Mouse (Mus musculus) midbrain, embryonic 12.5 days (tissue): ENCODE data around the gene Bfsp2. TPM values are rescaled to one million over a fixed set of nuclear protein-coding genes. Genes with fewer than 3 reads are reported as not detected.

Experiments
- ATAC-seq: fragments of 200-750 bp; cut with Nextera tagmentation; 2 replicates; pipeline ENCODE4 v1.8.0; 2017; ENCODE audit warnings: low read depth, moderate TSS enrichment, moderate library complexity; ENCODE audit not compliant: low FRiP score
- H3K27ac ChIP-seq: fragments of 300-500 bp; sonication (generic); replicated peaks from 2 replicates; pipeline ENCODE4 v1.5.1; 2016; ENCODE audit warnings: mild to moderate bottlenecking
- H3K27me3 ChIP-seq: fragments of 300-500 bp; sonication (generic); 2 replicates; pipeline ENCODE4 v1.6.1; 2016; ENCODE audit warnings: mild to moderate bottlenecking
- H3K36me3 ChIP-seq: fragments of 300-500 bp; sonication (generic); 2 replicates; pipeline ENCODE4 v1.6.1; 2016
- H3K4me1 ChIP-seq: fragments of 300-500 bp; sonication (generic); 2 replicates; pipeline ENCODE4 v1.6.1; 2016
- H3K4me2 ChIP-seq: fragments of 300-500 bp; sonication (generic); replicated peaks from 2 replicates; pipeline ENCODE4 v1.6.1; 2016; ENCODE audit warnings: mild to moderate bottlenecking, moderate library complexity
- H3K4me3 ChIP-seq: fragments of 300-500 bp; sonication (generic); 2 replicates; pipeline ENCODE4 v1.5.1; 2016; ENCODE audit warnings: mild to moderate bottlenecking
- H3K9ac ChIP-seq: fragments of 300-500 bp; sonication (generic); replicated peaks from 2 replicates; pipeline ENCODE4 v1.6.1; 2016; ENCODE audit warnings: mild to moderate bottlenecking, moderate library complexity
- H3K9me3 ChIP-seq: fragments of 300-500 bp; sonication (generic); 2 replicates; pipeline ENCODE4 v1.6.1; 2016; ENCODE audit warnings: mild to moderate bottlenecking
- WGBS: fragments of 180-500 bp; shearing (Covaris S2); methylation state at CpG from one replicate; pipeline ENCODE4 v1.1.7; 2016; 5-methylcytosine and 5-hydroxymethylcytosine counted together
- polyA plus RNA-seq: library from polyadenylated mRNA; unstranded; fragments of >200 nt; fragmentation: Nextera tagmentation; extraction: Ambion mirVana; gene quantifications from 2 replicates; pipeline ENCODE4 v1.2.1, GENCODE M21; 2016

Gene Bfsp2
- polyA plus RNA-seq, 1 experiment from 2014 or later: 5.5 TPM

GRCm38 (mm10) chr9:103480603-103481220 lies 492 bp upstream of the Bfsp2 start:
- ATAC-seq: no peak
- H3K27me3 ChIP-seq: peaks cover 13% of the 10 kb centered on the region; the same call in 1 of the 2 replicates
- H3K4me2 ChIP-seq: no peak overlapping the region
- H3K9me3 ChIP-seq: no peaks in the 10 kb centered on the region
- H3K36me3 ChIP-seq: no peaks in the 10 kb centered on the region
- H3K4me3 ChIP-seq: no peak overlapping the region
- 54% methylated on average over 8 of the region's 8 CpGs for WGBS
- peak overlapping the region; percentile 50 for H3K27ac ChIP-seq
- H3K9ac ChIP-seq: no peak overlapping the region
- peaks cover 18% of the 10 kb centered on the region for H3K4me1 ChIP-seq

DNA sequence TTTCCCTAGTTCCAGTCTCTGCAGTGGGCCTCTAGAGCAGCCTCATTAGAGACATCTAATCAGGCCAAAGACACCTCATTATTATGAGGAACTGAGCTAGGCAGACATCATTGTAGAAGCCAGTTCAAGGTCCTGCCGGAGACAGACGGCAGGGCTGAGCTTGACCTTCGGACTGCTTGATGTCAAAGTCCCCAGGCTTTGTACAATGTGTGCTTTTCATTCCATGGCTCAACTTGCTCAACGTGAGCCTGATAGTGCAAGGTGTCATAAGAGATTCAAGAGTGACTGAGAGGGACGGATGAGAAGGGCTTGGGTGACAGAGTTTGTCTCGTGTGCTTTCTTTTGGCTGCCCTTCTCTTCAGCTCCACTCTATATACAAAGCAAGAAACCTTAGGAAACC lies 4.8 kb downstream of the Bfsp2 start:
- Histone ChIP-seq H3K27me3 (peaks cover 22% of the 10 kb centered on the region), H3K4me3 (no peak overlapping the region), H3K9me3 (no peaks in the 10 kb centered on the region), H3K36me3 (no peaks in the 10 kb centered on the region), H3K4me1 (peaks cover 31% of the 10 kb centered on the region), H3K9ac (no peak overlapping the region), H3K4me2 (no peak overlapping the region), H3K27ac (no peak overlapping the region)
- 79% methylated on average over 6 of the region's 6 CpGs for WGBS
- ATAC-seq: no peak

DNA sequence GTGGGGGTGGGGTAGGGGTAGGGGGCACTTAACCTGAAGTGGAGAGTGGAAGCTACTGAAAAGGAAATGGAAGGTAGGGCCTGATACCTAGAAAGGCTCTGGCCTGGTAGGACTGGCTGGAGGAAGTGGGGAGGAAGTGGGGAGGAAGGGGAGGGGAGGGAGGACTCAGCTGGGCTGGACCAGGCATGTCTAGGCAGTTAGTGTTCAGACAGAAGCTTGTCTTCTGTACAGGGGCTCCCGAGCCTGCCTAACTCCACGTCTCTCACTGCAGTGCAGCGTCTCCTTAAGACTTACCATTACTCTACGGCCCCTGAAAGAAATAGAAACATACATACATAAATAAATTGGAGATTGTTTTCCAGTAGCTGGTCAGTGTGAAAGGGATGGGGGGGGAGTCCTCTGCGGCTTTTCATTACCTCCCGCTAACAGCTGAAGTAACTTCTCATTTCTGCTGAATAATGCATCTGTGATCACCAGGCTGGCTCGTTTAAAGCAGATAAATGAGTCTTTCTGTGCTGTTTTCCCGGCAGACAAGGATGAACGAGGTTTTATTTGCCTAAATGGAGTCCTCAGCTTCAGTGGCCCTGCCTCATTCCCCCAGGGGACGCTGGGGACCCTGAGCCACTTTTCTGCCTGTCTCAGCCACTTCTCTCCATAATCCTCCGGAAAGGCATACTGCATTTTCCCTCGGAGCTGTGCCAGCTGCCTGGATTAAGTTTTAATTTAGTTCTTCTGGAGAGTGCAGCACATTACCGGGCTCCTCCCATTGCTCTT lies 6.1 kb downstream of the Bfsp2 start:
- Histone ChIP-seq H3K4me1 (peaks cover 31% of the 10 kb centered on the region), H3K4me2 (peak overlapping the region; percentile 22), H3K4me3 (no peak overlapping the region), H3K9me3 (no peaks in the 10 kb centered on the region), H3K27me3 (peaks cover 13% of the 10 kb centered on the region; the same call in 1 of the 2 replicates), H3K27ac (peak overlapping the region; percentile 82), H3K36me3 (no peaks in the 10 kb centered on the region), H3K9ac (no peak overlapping the region)
- peak; percentile 75 for ATAC-seq
- 16% methylated on average over 13 of the region's 13 CpGs for WGBS

DNA sequence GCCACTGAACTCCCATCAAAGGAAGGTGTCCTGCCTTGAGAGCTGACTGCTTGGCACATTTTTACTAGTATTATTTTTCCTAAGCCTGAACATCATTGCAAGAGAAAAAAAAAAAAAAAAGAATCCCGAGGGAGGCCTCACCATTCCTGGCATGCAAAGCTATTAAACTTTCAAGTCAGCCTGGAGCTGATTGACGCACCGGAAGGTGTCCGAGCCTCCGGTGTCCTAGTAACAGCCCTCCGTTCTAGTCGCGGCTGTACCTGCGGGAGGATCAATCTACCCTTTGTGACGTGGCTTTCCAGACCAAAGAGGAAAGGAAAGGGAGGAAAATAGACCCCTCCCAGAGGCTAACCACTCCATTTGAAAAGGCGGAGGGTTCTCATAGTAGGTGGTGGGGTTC lies 8.4 kb downstream of the Bfsp2 start:
- H3K4me1 ChIP-seq: peaks cover 31% of the 10 kb centered on the region
- no peaks in the 10 kb centered on the region for H3K36me3 ChIP-seq
- H3K27me3 ChIP-seq: peaks cover 9% of the 10 kb centered on the region; the same call in 1 of the 2 replicates
- no peak overlapping the region for H3K4me3 ChIP-seq
- H3K9ac ChIP-seq: no peak overlapping the region
- WGBS: 28% methylated on average over 11 of the region's 11 CpGs
- no peaks in the 10 kb centered on the region for H3K9me3 ChIP-seq
- no peak for ATAC-seq
- H3K4me2 ChIP-seq: no peak overlapping the region
- peak overlapping the region; percentile 12; the same call in 1 of the 2 replicates for H3K27ac ChIP-seq

DNA sequence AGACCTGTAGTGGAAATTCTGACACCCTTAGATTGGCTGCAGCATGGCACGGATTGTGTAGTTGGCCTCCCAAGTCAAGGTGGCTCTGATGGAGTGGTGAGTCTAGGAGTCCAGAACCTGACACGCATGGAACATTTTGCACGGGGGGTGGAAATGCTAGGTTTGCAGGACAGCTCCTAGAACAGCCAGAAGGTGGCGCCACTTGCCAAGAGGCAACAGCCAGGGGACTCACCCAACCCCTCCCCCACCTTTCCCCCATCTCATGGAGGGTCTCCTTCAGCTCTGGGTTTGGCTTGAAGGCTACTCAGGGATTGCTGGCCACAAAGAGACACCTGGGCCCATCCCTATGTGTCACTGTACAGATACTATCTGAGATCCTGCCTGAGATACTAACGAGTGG lies 10.7 kb downstream of the Bfsp2 start:
- Histone ChIP-seq H3K27ac (no peak overlapping the region), H3K9ac (no peak overlapping the region), H3K4me3 (no peak overlapping the region), H3K4me2 (no peak overlapping the region), H3K36me3 (no peaks in the 10 kb centered on the region), H3K4me1 (peaks cover 42% of the 10 kb centered on the region), H3K27me3 (peaks cover 9% of the 10 kb centered on the region; the same call in 1 of the 2 replicates), H3K9me3 (no peaks in the 10 kb centered on the region)
- ATAC-seq: no peak
- 73% methylated on average over 5 of the region's 5 CpGs for WGBS

- Histone ChIP-seq H3K27me3 (peaks cover 9% of the 10 kb centered on the region; the same call in 1 of the 2 replicates), H3K9ac (no peak overlapping the region), H3K27ac (no peak overlapping the region), H3K9me3 (no peaks in the 10 kb centered on the region), H3K36me3 (no peaks in the 10 kb centered on the region), H3K4me3 (no peak overlapping the region), H3K4me2 (no peak overlapping the region), H3K4me1 (peaks cover 36% of the 10 kb centered on the region)
- ATAC-seq: no peak
- 89% methylated on average over 7 of the region's 7 CpGs for WGBS
These were observed 11.3 kb downstream of the Bfsp2 start for GRCm38 (mm10) chr9:103468911-103469310.

DNA sequence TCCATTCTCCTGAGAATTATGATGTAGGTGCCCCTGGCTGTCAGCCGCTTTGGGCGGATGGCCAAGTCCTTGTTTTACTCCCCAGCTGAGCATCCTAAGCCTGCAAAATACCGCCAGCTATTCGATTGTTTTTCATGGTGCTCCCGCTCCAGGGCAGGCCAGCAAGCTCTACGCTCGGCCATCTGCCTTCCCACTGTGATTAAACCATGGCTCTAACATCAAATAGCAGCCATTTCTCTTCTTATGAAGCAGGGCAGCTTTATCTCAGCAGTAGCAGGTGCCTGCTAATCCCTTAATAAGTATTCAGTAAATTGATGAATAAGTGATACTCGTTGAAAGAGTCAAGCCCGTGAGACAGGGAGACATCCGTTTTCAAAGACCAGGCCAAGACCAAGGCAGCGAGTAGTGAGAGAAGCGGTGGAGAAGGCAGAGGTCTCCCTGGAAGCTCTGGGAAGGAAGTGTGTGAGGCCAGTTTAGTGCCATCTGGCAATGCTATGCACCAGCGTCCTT lies 14.5 kb downstream of the Bfsp2 start:
- Histone ChIP-seq H3K4me2 (no peak overlapping the region), H3K4me3 (no peak overlapping the region), H3K9me3 (no peaks in the 10 kb centered on the region), H3K4me1 (peaks cover 21% of the 10 kb centered on the region), H3K27me3 (no peaks in the 10 kb centered on the region), H3K27ac (peak overlapping the region; percentile 86), H3K9ac (no peak overlapping the region), H3K36me3 (no peaks in the 10 kb centered on the region)
- peak; percentile 89 for ATAC-seq
- 20% methylated on average over 13 of the region's 13 CpGs for WGBS

DNA sequence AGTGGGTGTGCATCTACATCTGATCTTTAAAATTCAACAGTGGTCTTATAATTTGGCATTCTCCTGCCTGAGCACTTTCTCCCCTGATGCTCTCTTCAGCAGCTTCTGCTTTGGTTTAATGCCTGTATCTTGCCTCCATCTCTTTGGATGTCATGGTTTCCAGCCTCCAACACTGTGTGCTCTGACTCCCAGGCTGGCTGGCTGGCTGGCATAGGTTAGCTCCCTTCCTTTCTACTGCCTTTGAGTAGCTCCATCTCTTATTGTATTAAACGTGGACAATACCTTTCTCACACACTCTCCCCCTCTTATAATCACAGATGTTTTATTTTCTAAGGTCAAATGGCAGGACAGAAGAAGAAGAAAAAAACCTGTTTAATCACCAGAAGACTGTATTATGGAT lies 14.9 kb downstream of the Bfsp2 start:
- no peaks in the 10 kb centered on the region for H3K36me3 ChIP-seq
- H3K9ac ChIP-seq: no peak overlapping the region
- peaks cover 16% of the 10 kb centered on the region for H3K4me1 ChIP-seq
- no peaks in the 10 kb centered on the region for H3K27me3 ChIP-seq
- H3K27ac ChIP-seq: peak overlapping the region; percentile 86
- ATAC-seq: peak; percentile 39; the same call in 1 of the 2 replicates
- WGBS: 22% methylated on average over 1 of the region's 1 CpGs
- H3K9me3 ChIP-seq: no peaks in the 10 kb centered on the region
- no peak overlapping the region for H3K4me2 ChIP-seq
- H3K4me3 ChIP-seq: no peak overlapping the region

GRCm38 (mm10) chr9:103463833-103464232 lies 16.4 kb downstream of the Bfsp2 start:
- H3K27ac ChIP-seq: no peak overlapping the region
- no peaks in the 10 kb centered on the region for H3K9me3 ChIP-seq
- no peak for ATAC-seq
- no peak overlapping the region for H3K4me2 ChIP-seq
- no peak overlapping the region for H3K4me3 ChIP-seq
- peaks cover 13% of the 10 kb centered on the region for H3K4me1 ChIP-seq
- H3K36me3 ChIP-seq: no peaks in the 10 kb centered on the region
- H3K9ac ChIP-seq: no peak overlapping the region
- 78% methylated on average over 6 of the region's 6 CpGs for WGBS
- no peaks in the 10 kb centered on the region; the same call in 1 of the 2 replicates for H3K27me3 ChIP-seq

GRCm38 (mm10) chr9:103459839-103460238 lies 20.4 kb downstream of the Bfsp2 start:
- H3K27me3 ChIP-seq: no peaks in the 10 kb centered on the region; the same call in 1 of the 2 replicates
- no peaks in the 10 kb centered on the region for H3K4me1 ChIP-seq
- no peak overlapping the region for H3K9ac ChIP-seq
- 60% methylated on average over 2 of the region's 2 CpGs for WGBS
- H3K36me3 ChIP-seq: no peaks in the 10 kb centered on the region
- H3K4me2 ChIP-seq: no peak overlapping the region
- no peak for ATAC-seq
- H3K4me3 ChIP-seq: no peak overlapping the region
- no peak overlapping the region for H3K27ac ChIP-seq
- no peaks in the 10 kb centered on the region for H3K9me3 ChIP-seq

DNA sequence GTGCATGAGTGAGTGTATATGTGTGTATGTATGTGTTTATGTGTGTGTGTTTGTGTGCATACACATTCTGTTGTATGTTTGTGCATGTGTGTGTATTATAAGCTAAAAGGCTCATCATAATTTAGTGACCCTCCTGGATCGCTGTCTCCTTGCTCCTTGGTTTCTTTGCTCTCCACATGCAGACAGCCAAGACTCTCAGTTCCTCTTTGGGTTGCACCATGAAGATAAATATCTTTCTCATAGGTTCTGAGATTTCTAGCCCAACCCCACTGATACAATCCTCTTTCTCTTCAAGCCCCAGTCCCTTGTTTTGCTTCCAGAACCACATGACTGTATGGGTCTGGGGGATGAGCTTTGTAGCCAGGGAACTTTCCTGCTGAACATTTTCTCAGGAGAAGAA lies 20.9 kb downstream of the Bfsp2 start:
- Histone ChIP-seq H3K4me3 (no peak overlapping the region), H3K27me3 (no peaks in the 10 kb centered on the region; the same call in 1 of the 2 replicates), H3K4me1 (no peaks in the 10 kb centered on the region), H3K4me2 (no peak overlapping the region), H3K36me3 (no peaks in the 10 kb centered on the region), H3K9me3 (no peaks in the 10 kb centered on the region), H3K9ac (no peak overlapping the region), H3K27ac (no peak overlapping the region)
- WGBS: 89% methylated on average over 1 of the region's 1 CpGs
- no peak for ATAC-seq

GRCm38 (mm10) chr9:103449651-103450050 lies 30.6 kb downstream of the Bfsp2 start:
- no peak overlapping the region for H3K4me3 ChIP-seq
- ATAC-seq: no peak
- H3K27me3 ChIP-seq: no peaks in the 10 kb centered on the region
- H3K9ac ChIP-seq: no peak overlapping the region
- H3K9me3 ChIP-seq: no peaks in the 10 kb centered on the region
- no peaks in the 10 kb centered on the region for H3K4me1 ChIP-seq
- WGBS: 78% methylated on average over 6 of the region's 6 CpGs
- H3K4me2 ChIP-seq: no peak overlapping the region
- H3K27ac ChIP-seq: no peak overlapping the region
- H3K36me3 ChIP-seq: no peaks in the 10 kb centered on the region
